ENCODE assay signal across 8 mouse cellular contexts in genomic region chr7:28810107-28811066, GRCm38 (mm10). TPM values are rescaled to one million over a fixed set of nuclear protein-coding genes. Genes with fewer than 3 reads are reported as not detected.
A peak's percentile ranks its signal among the peaks of the same experiment; 100 is the strongest.
DNase-seq lines count a peak whose midpoint lies in the region; ATAC-seq and TF ChIP-seq lines count a peak whose summit lies in the region.

No protein-coding gene starts in this region.

- TF ChIP-seq POLR2A in cortical plate, adult 2 months (IDR thresholded peaks at IDR 0.05; ENCODE audit: extremely low read depth, insufficient read depth, low read length): peak; percentile 97

- ATAC-seq in activated CD4-positive, CD25-positive, alpha-beta regulatory T cell, adult 4 months: peak; percentile 73
- ATAC-seq in megakaryocyte progenitor cell, adult 5-6 weeks (replicated peaks; ENCODE audit: poor library complexity): peak; percentile 64

- H3K4me3 ChIP-seq in cortical plate, adult 2 months (ENCODE audit: insufficient read depth, low read length): peak overlapping the region; percentile 64

- H3K4me1 ChIP-seq in cortical plate, adult 2 months (ENCODE audit: control insufficient read depth, insufficient read depth, low read length): peaks cover 8% of the 10 kb centered on the region

- TF ChIP-seq CTCF in cortical plate, adult 2 months (IDR thresholded peaks at IDR 0.05; ENCODE audit: extremely low read depth, insufficient read depth, low read length): no peak

- H3K27ac ChIP-seq in cortical plate, adult 2 months (ENCODE audit: insufficient read depth, low read length): peak overlapping the region; percentile 93

- peak; percentile 98 for DNase-seq in gastrocnemius, adult 8-10 months (ENCODE audit: low spot score in 2 of 2)
- DNase-seq in hindlimb bud, embryonic 11.5 days (ENCODE audit: extremely low spot score, low read depth, low spot score): peak; percentile 99
- DNase-seq in left cerebral cortex, adult 9 months (ENCODE audit: low spot score in 2 of 2): peak; percentile 99
- peak; percentile 95 for DNase-seq in right cerebral cortex, postnatal 14 days
- peak; percentile 96 for DNase-seq in urinary bladder, postnatal 36 days (ENCODE audit: low spot score in 2 of 2)

RNA-seq across cellular contexts. Expression of gene Hnrnpl, which starts 2.0 kb away (rescaled TPM):
- polyA plus RNA-seq in activated CD4-positive, CD25-positive, alpha-beta regulatory T cell, adult 4 months (2017; shearing (Covaris generic)): 100 to 1,000 TPM; 153 to 344 TPM
- 350 and 362 TPM in 2 replicates for polyA plus RNA-seq in cortical plate, adult 2 months (2012; rRNA removed)
- 100 to 1,000 TPM; 105 to 116 (median 109) TPM for total RNA-seq in gastrocnemius, adult 8-10 months (2022)
- total RNA-seq in megakaryocyte progenitor cell, adult 5-6 weeks (2015): 419 and 433 TPM in 2 replicates
- 342 and 343 TPM in 2 replicates for total RNA-seq in megakaryocyte progenitor cell, adult 5-6 weeks (2017)

RNA-seq across cellular contexts. Expression of gene Ech1, which starts 14.6 kb away (rescaled TPM):
- polyA plus RNA-seq in activated CD4-positive, CD25-positive, alpha-beta regulatory T cell, adult 4 months (2017; shearing (Covaris generic)): 100 to 1,000 TPM; 192 to 199 TPM
- 90.4 and 92.9 TPM in 2 replicates for polyA plus RNA-seq in cortical plate, adult 2 months (2012; rRNA removed)
- total RNA-seq in gastrocnemius, adult 8-10 months (2022): 100 to 1,000 TPM; 222 to 343 (median 237) TPM
- total RNA-seq in megakaryocyte progenitor cell, adult 5-6 weeks (2015): 139 and 180 TPM in 2 replicates
- total RNA-seq in megakaryocyte progenitor cell, adult 5-6 weeks (2017): 93.3 and 110 TPM in 2 replicates

RNA-seq across cellular contexts. Expression of gene Rinl, which starts 21.6 kb away (rescaled TPM):
- 100 to 1,000 TPM; 199 to 272 TPM for polyA plus RNA-seq in activated CD4-positive, CD25-positive, alpha-beta regulatory T cell, adult 4 months (2017; shearing (Covaris generic))
- 2.3 and 2.4 TPM in 2 replicates for polyA plus RNA-seq in cortical plate, adult 2 months (2012; rRNA removed)
- total RNA-seq in gastrocnemius, adult 8-10 months (2022): under 1 TPM in 3 of 4 experiments, not detected in 1; 0.27 to 0.70 (median 0.56) TPM
- 47.6 and 48.3 TPM in 2 replicates for total RNA-seq in megakaryocyte progenitor cell, adult 5-6 weeks (2015)
- 53.9 and 56.3 TPM in 2 replicates for total RNA-seq in megakaryocyte progenitor cell, adult 5-6 weeks (2017)

RNA-seq across cellular contexts. Expression of gene Lgals4, which starts 23.3 kb away (rescaled TPM):
- polyA plus RNA-seq in activated CD4-positive, CD25-positive, alpha-beta regulatory T cell, adult 4 months (2017; shearing (Covaris generic)): 10 to 100 TPM; 20.1 to 27.2 TPM
- 8.2 and 9.5 TPM in 2 replicates for polyA plus RNA-seq in cortical plate, adult 2 months (2012; rRNA removed)
- 1 to 10 TPM in 3 of 4 experiments, under 1 TPM in 1; 0.58 to 1.6 (median 1.4) TPM for total RNA-seq in gastrocnemius, adult 8-10 months (2022)
- total RNA-seq in megakaryocyte progenitor cell, adult 5-6 weeks (2015): 16.1 and 22.9 TPM in 2 replicates
- 4.3 and 7.0 TPM in 2 replicates for total RNA-seq in megakaryocyte progenitor cell, adult 5-6 weeks (2017)

RNA-seq across cellular contexts. Expression of gene Nfkbib, which starts 43.1 kb away (rescaled TPM):
- polyA plus RNA-seq in activated CD4-positive, CD25-positive, alpha-beta regulatory T cell, adult 4 months (2017; shearing (Covaris generic)): 10 to 100 TPM; 56.4 to 78.9 TPM
- polyA plus RNA-seq in cortical plate, adult 2 months (2012; rRNA removed): 34.0 and 36.4 TPM in 2 replicates
- 10 to 100 TPM; 28.5 to 34.2 (median 31.2) TPM for total RNA-seq in gastrocnemius, adult 8-10 months (2022)
- total RNA-seq in megakaryocyte progenitor cell, adult 5-6 weeks (2015): 14.7 and 18.4 TPM in 2 replicates
- total RNA-seq in megakaryocyte progenitor cell, adult 5-6 weeks (2017): 12.3 and 15.7 TPM in 2 replicates

Comparison
In these comparisons a context has a peak if more than half of its experiments do, and no peak if none do; other contexts are left out.
1. Peak in every context shown above with its lines: DNase-seq, ATAC-seq, H3K4me3 ChIP-seq and H3K27ac ChIP-seq.
2. RNA of gene Rinl, which starts 21.6 kb away (total RNA-seq): 47.6 to 56.3 TPM in megakaryocyte progenitor cell, adult 5-6 weeks; 0.27 to 0.70 TPM in gastrocnemius, adult 8-10 months; every median in the first group is over 10 times any median in the second.